Mouse (Mus musculus) spleen, postnatal 36 days (tissue): Measurements from ENCODE around the gene Gm20517.

Experiments
- DNase-seq, 2 experiments: peaks; one replicate each; pipeline ENCODE4 v3.0.0; 2022; ENCODE audit warnings: low spot score in 2 of 2, mixed read lengths in 1 of 2

Gene Gm20517

DNA sequence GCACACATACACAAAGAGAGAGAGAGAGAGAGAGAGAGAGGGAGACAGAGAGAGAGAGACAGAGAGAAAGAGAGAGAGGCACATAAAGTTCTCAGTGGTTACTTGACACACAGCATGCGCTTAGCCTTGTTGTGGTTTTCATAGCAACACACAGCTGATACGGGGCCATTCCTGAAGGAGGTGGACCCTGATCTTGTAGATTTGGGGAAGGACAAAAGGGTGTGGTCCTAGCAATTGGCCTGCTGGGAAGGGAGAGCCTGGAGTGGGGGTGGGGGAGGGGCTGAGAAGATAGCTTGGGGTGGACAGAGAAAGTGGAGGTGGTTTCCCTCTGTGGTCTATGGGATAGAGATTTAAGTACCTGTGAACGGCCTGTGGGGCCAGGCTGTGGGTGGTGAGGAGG lies 98.6 kb downstream of the Gm20517 start:
- DNase-seq: no peak

DNA sequence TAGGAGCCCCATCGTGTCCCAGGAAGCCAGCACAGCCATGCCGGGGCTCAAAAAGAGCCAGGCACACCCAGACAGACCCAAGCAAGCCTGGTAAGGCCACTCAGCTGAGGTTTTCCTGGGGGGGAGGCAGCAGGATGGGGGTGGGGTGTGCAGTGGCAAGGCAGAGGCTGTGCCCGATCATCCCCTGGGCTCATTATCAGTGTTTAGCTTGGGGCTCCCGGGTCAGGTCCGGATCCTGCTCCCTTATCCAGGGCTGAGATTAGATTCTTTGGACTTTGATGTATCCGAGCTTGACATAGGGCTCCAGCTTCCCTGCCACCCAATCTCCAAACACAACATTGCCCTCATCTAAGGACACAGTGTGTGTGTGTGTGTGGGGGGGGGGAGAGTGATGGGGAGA lies 100.5 kb downstream of the Gm20517 start:
- DNase-seq: no peak

DNA sequence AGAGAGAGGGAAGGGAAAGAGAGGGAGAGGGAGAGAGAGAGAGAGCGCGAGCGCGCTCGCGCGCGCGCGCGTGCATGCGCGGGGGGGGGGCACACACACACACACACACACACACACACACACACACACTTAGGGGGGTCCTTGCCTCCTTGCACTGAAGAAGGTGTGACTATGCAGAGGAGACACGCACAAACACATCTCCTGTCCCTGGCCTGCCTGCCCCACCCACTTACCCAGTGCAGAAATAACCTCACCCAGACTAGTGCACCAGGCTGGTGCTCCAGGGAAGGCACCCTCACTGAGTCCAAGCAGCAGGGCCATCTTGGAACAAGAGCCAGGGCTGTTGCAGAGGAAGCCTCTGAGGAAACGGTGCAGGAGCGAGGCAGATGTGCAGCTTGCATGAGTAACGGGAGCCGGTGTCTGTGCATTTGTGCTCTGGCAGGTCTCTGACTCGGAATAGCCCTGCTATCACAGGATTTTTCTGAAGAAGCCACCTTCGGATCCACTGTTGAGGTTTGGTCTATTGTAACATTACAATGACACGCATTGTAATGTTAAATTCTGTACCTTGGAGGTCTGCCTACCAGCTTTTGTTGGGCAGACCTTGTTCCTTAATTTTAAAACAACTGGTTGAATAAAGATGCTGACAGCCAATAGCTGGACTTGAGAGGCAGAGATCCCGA lies 101.6 kb downstream of the Gm20517 start:
- no peak for DNase-seq

DNA sequence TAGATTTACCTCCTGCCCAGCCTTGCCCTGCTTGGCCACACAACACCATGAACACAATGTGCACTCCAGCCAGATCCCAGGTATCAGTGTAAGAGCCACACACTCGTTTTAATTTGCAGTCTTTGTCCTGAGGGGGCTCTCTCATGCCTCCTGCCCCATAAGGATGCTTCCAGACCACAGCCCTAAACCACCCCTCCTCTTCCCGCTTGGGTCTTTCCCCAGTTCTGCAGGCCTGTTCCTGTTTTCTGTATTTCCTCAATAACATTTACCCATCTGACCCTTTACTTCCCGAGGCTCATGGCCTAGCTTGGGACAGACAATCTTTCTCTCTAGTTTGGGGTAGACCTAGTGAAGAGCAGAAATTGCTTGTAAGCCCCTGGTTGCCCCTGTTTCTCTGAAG lies 103.6 kb downstream of the Gm20517 start:
- no peak for DNase-seq

DNA sequence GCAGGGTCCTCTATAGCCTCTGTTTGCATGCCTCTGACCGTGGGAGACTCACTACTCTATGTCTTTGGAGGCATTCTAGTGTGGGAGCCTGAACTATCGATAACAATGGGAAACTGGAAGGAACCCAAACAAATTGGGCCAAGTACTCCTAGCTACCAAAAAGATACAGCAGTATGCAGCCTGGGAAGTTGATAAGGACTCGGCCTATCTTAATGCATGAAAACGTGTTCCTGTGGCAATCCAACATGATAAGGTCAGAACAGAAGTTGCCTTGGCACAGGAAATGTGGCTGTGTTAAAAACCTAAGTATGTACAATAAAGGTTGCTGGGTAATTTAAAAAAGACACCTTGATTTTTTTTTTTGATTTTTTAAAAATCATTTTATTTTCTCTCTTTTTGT lies 109.8 kb downstream of the Gm20517 start:
- DNase-seq: no peak

DNA sequence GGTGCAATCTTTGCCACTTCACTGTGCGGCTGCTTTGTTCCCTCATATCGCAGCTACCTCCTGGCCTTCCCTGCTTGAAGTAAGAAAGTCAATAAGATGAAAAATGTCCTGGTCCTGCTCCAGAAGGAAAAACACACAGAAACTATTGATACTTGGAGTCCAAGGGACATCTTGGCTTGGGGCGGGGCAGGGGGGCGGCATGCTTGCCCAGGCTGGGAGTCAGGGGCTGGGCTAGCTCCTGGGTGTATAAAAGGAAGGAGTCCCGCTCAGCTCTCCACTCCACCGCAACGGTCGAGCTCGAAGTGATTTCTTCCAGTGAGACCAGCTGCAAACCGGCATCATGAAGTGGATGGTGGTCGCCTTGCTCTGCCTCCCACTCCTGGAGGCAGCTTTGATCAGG lies 115.2 kb downstream of the Gm20517 start, which contains the start of gene Pgc:
TSS of gene Pgc (plus strand) at position 277 of the 400 bp plus-strand sequence.
- no peak for DNase-seq

DNA sequence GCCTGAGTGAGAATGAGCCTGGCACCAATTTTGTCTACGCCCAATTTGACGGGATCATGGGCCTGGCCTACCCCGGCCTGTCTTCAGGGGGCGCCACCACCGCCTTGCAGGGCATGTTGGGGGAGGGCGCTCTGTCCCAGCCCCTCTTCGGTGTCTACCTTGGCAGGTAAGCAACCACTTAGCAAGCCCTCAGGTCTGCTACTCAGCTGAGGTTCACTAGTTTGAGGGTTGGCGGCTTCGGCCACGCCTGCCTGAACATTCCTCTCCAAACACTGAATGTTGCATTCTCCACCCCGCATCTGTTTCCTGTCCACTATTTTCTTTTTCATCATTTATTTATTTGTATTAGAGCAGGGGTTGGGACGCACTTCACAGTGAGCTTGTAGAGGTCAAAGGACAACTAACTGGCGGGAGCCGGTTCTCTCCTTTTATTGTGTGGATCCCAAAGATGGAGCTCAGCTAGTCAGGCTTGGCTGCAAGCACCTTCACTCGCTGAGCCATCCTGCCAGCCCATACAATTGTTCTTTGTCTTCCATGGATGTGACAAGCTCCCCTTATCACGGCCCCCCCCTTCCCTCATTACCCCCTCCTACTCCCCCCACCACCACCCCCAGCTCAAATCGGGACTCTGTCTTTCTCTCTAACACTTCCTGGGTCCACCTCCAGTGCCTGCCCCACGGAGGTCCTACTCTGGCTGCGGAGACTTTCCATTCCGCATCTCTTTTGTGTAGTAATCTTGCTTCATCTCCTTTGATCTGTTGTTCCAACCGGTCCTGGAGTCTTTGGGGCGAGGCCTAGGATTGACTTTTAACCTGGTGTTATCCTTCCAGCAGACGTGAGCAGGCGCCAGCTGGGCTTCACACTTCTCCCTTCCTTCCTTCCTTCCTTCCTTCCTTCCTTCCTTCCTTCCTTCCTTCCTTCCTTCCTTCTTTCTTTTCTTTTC lies 119.5 kb downstream of the Gm20517 start:
- DNase-seq: no peak
